Mouse (Mus musculus): Measurements from ENCODE around the gene Acbd6.

- TF ChIP-seq TAL1 (IDR thresholded peaks at IDR 0.05; ENCODE audit: low read length) (no peak), GATA1 (IDR thresholded peaks at IDR 0.05; ENCODE audit: low read length) (no peak)
Observed at GRCm38 (mm10) chr1:155729113-155729795, 171.3 kb downstream of the Acbd6 start.
